Mouse (Mus musculus) spleen, adult 12 weeks (tissue): ENCODE results near the gene Ankfy1.
"Not testable (repeated sequence)": the region's sequence is repeated elsewhere in the genome, so short reads cannot be mapped to it uniquely, and the experiment has no call there.

Experiments used
- DNase-seq: peaks from one replicate; pipeline ENCODE4 v3.0.0; 2022; ENCODE audit warnings: low spot score

The Ankfy1 gene

DNA sequence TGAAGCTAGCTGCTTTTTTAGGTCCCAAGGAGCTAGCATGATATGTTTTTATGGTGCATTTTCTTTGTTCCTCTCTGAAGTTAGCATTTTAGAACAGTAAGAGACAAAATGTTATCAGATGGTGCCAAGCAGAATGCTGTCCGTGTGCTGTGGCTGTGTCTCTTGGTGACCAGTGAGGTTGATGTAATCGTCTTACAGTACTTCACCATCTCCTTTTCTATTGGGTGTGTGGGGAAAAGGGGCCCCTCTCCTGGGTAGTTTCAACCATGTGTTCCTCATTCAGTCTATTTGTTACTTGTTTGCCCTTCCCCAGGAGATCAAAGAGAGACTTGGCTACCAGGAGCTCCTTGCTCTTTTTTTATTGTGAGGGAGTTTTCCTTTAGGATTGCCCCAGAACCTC is 33.4 kb downstream of the Ankfy1 start:
- no peak for DNase-seq

GRCm38 (mm10) chr11:72723871-72724270 is 34.1 kb downstream of the Ankfy1 start:
- no peak for DNase-seq

DNA sequence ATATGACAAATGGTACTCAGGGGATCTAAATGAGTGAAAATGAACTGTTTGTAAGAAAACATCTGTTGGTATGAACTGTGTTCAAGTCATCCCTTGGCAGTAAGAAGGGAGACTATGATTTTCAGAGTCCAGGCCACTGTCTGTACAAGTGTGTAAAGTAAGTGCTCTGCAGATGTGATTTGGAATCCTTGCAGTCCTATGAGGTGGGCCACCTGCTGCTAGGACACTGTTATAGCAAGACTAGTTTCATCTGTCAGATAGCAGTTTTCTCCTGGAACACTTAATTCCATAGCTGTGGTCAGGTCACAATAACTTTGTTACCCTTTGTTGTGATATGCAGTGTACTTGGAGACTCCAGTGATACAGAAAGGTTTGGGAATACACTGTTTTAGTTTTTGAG is 36.2 kb downstream of the Ankfy1 start:
- DNase-seq: no peak

GRCm38 (mm10) chr11:72733736-72734135 is 43.9 kb downstream of the Ankfy1 start:
- DNase-seq: no peak

DNA sequence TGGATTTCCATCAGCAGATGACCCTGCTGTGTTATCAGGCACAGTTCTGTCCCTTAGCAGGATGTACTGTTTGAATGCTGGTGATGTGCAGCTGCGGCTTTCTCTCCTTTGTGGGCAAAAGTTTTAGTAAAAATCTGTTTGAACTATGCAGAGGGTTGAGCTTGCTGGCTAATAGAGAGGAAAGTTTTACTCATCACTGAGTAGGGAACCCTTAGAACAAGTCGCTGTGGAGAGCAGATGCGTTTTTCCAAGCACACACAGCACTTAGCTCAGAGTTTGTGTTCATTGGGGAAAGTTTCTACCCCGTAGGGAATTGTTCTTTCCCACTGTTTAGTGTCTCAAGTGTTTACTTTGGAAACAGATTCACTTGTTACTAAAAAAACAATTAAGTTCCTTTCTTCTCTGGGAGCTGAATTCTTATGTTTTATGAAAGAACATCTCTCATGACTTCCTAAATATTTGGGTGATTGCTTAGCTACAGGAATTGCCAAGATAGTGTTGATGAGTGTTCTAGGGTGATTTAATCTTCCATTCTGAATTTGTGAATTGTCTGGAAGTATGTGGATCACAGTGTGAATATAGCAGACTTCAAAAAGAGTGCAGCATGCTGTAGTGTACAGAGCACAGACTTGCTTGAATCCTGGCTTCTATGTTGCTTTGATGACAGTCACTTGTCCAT is 45.2 kb downstream of the Ankfy1 start:
- no peak for DNase-seq

GRCm38 (mm10) chr11:72735519-72735860 is 45.7 kb downstream of the Ankfy1 start:
- DNase-seq: no peak

DNA sequence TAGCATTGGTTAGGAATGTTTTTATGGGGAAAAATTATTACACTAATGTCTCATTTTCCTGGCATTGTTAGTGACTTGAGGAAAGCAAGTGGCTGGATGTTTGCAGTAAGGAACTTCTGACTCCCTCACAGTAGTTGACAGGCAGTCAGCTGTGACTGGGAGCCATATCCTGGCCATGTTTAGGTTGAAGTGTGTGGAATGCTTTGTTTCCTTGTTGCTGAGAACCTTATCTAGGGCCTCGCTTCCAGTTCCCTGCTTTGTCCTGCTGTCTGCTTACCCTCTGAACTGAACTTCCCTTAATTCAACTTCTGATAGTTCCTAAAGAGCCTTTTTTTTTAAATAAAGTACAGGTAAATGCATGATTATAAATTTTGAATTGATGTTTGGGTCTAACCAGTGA is 46.5 kb downstream of the Ankfy1 start:
- no peak for DNase-seq

DNA sequence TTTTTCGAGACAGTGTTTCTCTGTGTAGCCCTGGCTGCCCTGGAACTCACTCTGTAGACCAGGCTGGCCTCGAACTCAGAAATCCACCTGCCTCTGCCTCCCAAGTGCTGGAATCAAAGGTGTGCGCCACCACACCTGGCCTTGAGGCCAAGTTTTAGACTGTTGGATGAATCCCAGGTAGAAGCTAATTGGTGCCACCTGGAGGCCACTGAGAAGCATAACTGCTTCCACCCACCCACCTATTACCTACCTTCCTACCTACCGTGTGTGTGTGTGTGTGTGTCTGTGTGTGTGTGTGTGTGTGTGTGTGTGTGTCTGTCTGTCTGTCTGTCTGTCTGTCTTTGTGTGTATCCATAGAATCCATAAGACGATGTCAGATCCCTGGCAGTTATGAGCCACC is 47.7 kb downstream of the Ankfy1 start:
- not testable (repeated sequence) for DNase-seq

GRCm38 (mm10) chr11:72739048-72739447 is 49.2 kb downstream of the Ankfy1 start:
- no peak for DNase-seq

DNA sequence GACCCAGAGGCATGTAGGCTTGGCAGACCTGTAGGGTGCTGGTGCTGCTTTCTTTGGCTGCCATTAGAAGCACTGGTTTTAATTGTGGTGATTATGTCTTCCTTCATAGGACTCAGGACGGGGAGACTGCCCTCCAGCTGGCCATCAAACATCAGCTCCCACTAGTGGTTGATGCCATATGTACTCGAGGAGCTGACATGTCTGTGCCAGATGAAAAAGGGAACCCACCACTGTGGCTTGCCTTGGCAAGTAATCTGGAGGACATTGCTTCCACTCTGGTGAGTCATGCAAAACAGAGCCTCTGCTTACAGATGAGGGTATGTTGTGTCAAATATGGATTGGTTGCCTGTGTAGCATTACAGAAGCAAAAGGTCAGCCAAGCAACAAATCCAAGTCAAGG is 62.1 kb downstream of the Ankfy1 start:
- no peak for DNase-seq

DNA sequence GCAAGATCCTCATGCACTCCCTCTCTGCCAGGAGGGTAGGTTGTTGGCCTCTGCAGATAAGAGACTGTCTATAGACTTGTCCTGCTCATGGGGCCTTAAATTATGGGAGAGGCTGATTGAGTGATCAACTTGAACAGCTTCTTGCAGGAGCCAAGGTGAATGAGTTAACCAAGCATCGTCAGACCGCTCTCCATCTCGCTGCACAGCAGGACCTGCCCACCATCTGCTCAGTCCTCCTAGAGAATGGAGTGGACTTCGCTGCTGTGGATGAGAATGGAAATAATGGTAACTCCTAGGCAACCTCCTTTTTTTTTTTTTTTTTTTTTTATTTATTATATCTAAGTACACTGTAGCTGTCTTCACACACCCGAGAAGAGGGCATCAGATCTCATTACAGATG is 68.5 kb downstream of the Ankfy1 start:
- no peak for DNase-seq

GRCm38 (mm10) chr11:72759581-72759980 is 69.8 kb downstream of the Ankfy1 start:
- DNase-seq: no peak

DNA sequence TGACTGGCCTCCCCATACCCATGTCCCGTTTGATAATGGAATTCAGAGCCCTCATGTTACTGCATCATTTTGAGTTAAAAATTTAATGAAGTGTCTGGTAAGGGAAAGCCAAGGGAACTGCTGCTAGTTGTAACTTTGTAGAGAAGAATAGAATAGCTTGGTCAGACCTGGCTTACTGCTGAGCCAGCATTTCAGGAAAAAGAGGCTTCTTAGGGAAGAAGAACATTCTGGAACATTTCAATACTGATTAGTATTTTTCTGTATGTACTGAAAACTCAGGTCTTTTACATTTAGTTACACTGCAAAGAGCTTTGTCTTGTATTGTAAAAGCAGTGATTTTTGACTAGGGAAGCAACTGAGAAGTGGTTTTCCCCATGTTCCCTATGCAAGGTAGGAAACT is 71.0 kb downstream of the Ankfy1 start:
- no peak for DNase-seq

- DNase-seq: no peak
These were observed 74.5 kb downstream of the Ankfy1 start for GRCm38 (mm10) chr11:72764270-72764669.

- no peak for DNase-seq
These were observed 77.9 kb downstream of the Ankfy1 start for GRCm38 (mm10) chr11:72767716-72768115.

- DNase-seq: no peak
These were observed 79.3 kb downstream of the Ankfy1 start for GRCm38 (mm10) chr11:72769061-72769460.

DNA sequence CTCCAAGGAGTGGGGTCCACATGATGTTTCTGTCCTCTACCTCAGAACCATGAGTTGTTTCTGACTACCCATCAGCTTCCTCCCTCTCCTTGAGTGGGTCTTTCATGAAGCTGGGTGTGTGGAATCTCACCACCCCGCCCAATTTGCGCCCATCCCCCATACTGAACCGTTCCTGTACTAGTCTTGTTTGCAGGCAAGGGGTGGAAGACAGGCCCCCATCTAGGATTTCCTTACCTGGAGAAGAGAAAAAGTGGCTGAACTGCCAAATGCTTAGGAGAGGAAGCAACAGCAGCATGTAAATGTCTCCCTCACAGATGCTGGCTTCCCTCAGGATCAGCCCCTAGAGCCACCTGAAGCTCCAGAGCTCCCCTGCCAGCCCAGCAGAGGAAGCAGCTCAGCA is 80.5 kb downstream of the Ankfy1 start:
- DNase-seq: no peak

DNA sequence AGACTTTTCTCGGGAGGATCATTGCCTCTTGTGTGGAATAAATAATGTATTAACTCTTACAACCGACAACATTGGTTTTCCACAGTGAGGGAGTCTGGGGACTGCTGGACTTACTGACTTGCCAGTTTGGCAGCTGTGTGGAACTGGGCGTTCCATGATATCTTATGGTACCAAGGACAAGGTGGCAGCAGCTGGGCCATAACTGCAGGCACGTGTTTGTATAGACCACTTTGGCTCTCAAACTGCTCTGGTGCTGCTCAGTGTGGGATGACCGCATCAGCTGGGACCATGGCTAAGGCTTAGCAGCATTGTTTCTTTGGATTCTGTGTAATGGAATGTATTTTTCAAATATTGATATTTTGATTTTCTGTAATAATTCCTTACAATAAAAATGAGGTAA is 81.0 kb downstream of the Ankfy1 start:
- no peak for DNase-seq

GRCm38 (mm10) chr11:72771461-72771860 is 81.7 kb downstream of the Ankfy1 start:
- no peak for DNase-seq

DNA sequence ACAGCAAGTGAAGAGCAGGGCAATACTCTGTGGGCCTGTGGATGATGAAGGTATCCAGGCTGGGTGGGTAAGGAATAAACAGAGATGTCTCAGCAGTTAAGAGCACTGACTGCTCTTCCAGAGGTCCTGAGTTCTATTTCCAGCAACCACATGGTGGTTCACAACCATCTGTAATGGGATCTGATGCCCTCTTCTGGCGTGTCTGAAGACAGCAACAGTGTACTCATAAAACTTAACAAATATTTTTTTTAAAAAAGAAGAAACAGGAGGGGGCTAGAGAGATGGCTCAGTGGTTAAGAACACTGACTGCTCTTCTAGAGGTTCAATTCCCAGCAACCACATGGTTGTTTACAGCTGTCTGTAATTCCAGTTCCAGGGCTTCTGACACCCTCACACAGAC is 82.8 kb downstream of the Ankfy1 start:
- not testable (repeated sequence) for DNase-seq

- DNase-seq: no peak
These were observed 89.2 kb downstream of the Ankfy1 start for GRCm38 (mm10) chr11:72778957-72779356.

GRCm38 (mm10) chr11:72782103-72782502 is 92.3 kb downstream of the Ankfy1 start:
- DNase-seq: no peak

GRCm38 (mm10) chr11:72782503-72782902 is 92.7 kb downstream of the Ankfy1 start:
- DNase-seq: no peak

- DNase-seq: no peak
These were observed 102.2 kb downstream of the Ankfy1 start for GRCm38 (mm10) chr11:72792033-72792432.

- no peak for DNase-seq
These were observed 105.3 kb downstream of the Ankfy1 start for GRCm38 (mm10) chr11:72795149-72795454.
